In genomic region chr19:37455528-37455927, GRCm38 (mm10) we compare ENCODE assay signal across 28 mouse cellular contexts.
"Had no signal": no experiment of that assay in that cellular context is flagged by ENCODE, and none has a peak within 500 bp of the region (broad histone marks: within the 10 kb centered on the region; RNA-seq: fewer than 3 reads in every experiment).

No protein-coding gene starts in this region.

- H3K9ac ChIP-seq: embryonic facial prominence, embryonic 12.5 days; embryonic facial prominence, embryonic 13.5 days; embryonic facial prominence, embryonic 15.5 days; forebrain, embryonic 12.5 days; forebrain, embryonic 13.5 days; forebrain, embryonic 15.5 days; forebrain, postnatal 0 days had no signal

- H3K36me3 ChIP-seq: embryonic facial prominence, embryonic 10.5 days; embryonic facial prominence, embryonic 12.5 days; embryonic facial prominence, embryonic 13.5 days; embryonic facial prominence, embryonic 15.5 days; forebrain, embryonic 10.5 days; forebrain, embryonic 12.5 days; forebrain, embryonic 15.5 days had no signal

- H3K4me1 ChIP-seq: embryonic facial prominence, embryonic 10.5 days; embryonic facial prominence, embryonic 12.5 days; embryonic facial prominence, embryonic 13.5 days; embryonic facial prominence, embryonic 15.5 days; forebrain, embryonic 10.5 days; forebrain, embryonic 12.5 days; forebrain, embryonic 13.5 days; forebrain, embryonic 15.5 days had no signal

- H3K4me3 ChIP-seq: embryonic facial prominence, embryonic 10.5 days; embryonic facial prominence, embryonic 12.5 days; embryonic facial prominence, embryonic 13.5 days; embryonic facial prominence, embryonic 15.5 days; erythroblast, embryonic 14.5 days; forebrain, embryonic 10.5 days; forebrain, embryonic 12.5 days; forebrain, embryonic 13.5 days; forebrain, embryonic 15.5 days; gastrocnemius, adult 2 months; heart, adult 2 months had no signal

- H3K9me3 ChIP-seq: embryonic facial prominence, embryonic 13.5 days; embryonic facial prominence, embryonic 15.5 days; forebrain, embryonic 15.5 days had no signal

- H3K4me2 ChIP-seq: embryonic facial prominence, embryonic 12.5 days; embryonic facial prominence, embryonic 13.5 days; embryonic facial prominence, embryonic 15.5 days; forebrain, embryonic 12.5 days; forebrain, embryonic 13.5 days; forebrain, embryonic 15.5 days had no signal

- H3K27ac ChIP-seq: embryonic facial prominence, embryonic 10.5 days; embryonic facial prominence, embryonic 12.5 days; embryonic facial prominence, embryonic 13.5 days; embryonic facial prominence, embryonic 15.5 days; forebrain, embryonic 10.5 days; forebrain, embryonic 12.5 days; forebrain, embryonic 13.5 days; forebrain, embryonic 15.5 days; gastrocnemius, adult 2 months; heart, adult 2 months had no signal

- H3K27me3 ChIP-seq: embryonic facial prominence, embryonic 12.5 days; embryonic facial prominence, embryonic 13.5 days; embryonic facial prominence, embryonic 15.5 days; forebrain, embryonic 12.5 days; forebrain, embryonic 13.5 days; forebrain, embryonic 15.5 days had no signal

- ATAC-seq: forebrain, embryonic 13.5 days; forebrain, embryonic 14.5 days; forebrain, embryonic 15.5 days; forebrain, embryonic 16.5 days; forebrain, postnatal 0 days had no signal

- DNase-seq: cerebellum, adult 2 months; cerebellum, adult 8-10 months; cerebellum, adult 9-10 months; cerebellum, adult 9-11 months; cerebellum, postnatal 10 days; cerebellum, postnatal 14 days; cerebellum, postnatal 25 days; cerebellum, postnatal 36 days; embryo, embryonic 11 days; forebrain, postnatal 0 days; gastrocnemius, adult 2 months; gastrocnemius, postnatal 10 days; gastrocnemius, postnatal 14 days; gastrocnemius, postnatal 25 days; gastrocnemius, postnatal 36 days; heart, adult 18-20 months; heart, adult 2 months had no signal
